Mouse (Mus musculus): ENCODE data around the gene Vmn1r66. TPM values are rescaled to one million over a fixed set of nuclear protein-coding genes. Genes with fewer than 3 reads are reported as not detected.
"Not testable (repeated sequence)": the region's sequence is repeated elsewhere in the genome, so short reads cannot be mapped to it uniquely, and the experiment has no call there.

Gene Vmn1r66
- polyA plus RNA-seq (2012; fragmentation: generic; extraction: Trizol), result not detected
- long read RNA-seq, experiment 1, result 0 reads
- long read RNA-seq, experiment 2, result 0 reads

DNA sequence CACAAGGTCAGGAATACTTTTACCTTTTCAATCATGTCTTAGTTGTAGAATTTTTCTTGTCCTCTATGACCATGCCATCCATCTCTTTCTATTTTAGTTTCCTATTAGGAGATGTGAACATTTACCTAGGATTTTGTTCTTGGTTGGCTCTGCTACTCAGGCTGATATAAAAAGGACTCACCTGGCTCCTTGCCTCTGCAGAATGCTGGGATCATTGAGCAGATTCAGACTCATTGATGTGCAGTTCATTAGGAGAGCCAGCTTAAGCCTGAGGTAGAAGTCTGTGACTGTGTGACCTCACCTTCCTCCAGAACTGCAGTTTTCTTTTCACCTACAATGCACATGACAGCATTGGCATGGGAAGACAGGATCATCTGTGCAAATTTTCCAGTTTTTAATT is at the start of gene Vmn1r66:
Gene Vmn1r66 (minus strand): TSS at position 101 of the 400 bp plus-strand sequence.
- Histone ChIP-seq H3K4me3 (ENCODE audit: insufficient read depth, poor library complexity, severe bottlenecking) (no peak within 1 kb of the TSS), H3K36me3 (ENCODE audit: control insufficient read depth, insufficient read depth) (no peaks in the 10 kb centered on the region), H3K27me3 (ENCODE audit: control insufficient read depth, insufficient read depth, insufficient read length) (no peaks in the 10 kb centered on the region), H3K79me3 (ENCODE audit: low read depth) (no peaks in the 10 kb centered on the region), H3ac (ENCODE audit: control insufficient read depth, insufficient read length, low read depth) (no peak within 1 kb of the TSS), H3K79me2 (ENCODE audit: control insufficient read depth, insufficient read depth) (no peaks in the 10 kb centered on the region)
- TF ChIP-seq CEBPB (IDR thresholded peaks at IDR 0.05; ENCODE audit: low read depth) (no peak), MYOD1 (IDR thresholded peaks at IDR 0.05; ENCODE audit: control insufficient read depth, insufficient read length, low read depth) (no peak), MYOG (IDR thresholded peaks at IDR 0.05; ENCODE audit: control insufficient read depth, extremely low read depth, insufficient read length) (no peak), MAX (IDR thresholded peaks at IDR 0.05) (no peak), USF1 (IDR thresholded peaks at IDR 0.05; ENCODE audit: low read depth) (no peak), CTCF (IDR thresholded peaks at IDR 0.05; ENCODE audit: control insufficient read depth, insufficient read depth, insufficient read length) (no peak), FOSL1 (IDR thresholded peaks at IDR 0.05; ENCODE audit: insufficient read depth, low read length, poor library complexity, severe bottlenecking) (no peak)

DNA sequence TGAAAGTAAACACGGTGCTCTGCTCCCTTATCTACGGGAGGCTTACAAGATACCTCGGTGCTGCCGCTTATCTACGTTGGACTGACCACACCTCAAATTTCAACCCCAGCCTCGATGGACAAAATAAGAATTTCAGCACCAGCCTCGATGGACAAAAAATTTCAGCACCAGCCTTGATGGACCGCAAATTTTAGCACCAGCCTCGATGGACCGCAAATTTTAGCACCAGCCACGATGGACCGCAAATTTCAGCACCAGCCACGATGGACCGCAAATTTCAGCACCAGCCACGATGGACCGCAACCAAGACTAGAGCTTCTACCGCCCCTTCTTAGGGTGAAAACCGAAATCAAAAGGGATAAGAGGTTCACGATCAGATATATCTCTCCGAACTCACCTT is 47.7 kb upstream of the Vmn1r66 start:
- not testable (repeated sequence) for H3K79me2 ChIP-seq (ENCODE audit: control insufficient read depth, insufficient read depth); H3ac ChIP-seq (ENCODE audit: control insufficient read depth, insufficient read length, low read depth); H3K27me3 ChIP-seq (ENCODE audit: control insufficient read depth, insufficient read depth, insufficient read length); H3K4me3 ChIP-seq (ENCODE audit: insufficient read depth, poor library complexity, severe bottlenecking); H3K79me3 ChIP-seq (ENCODE audit: low read depth); H3K36me3 ChIP-seq (ENCODE audit: control insufficient read depth, insufficient read depth)

DNA sequence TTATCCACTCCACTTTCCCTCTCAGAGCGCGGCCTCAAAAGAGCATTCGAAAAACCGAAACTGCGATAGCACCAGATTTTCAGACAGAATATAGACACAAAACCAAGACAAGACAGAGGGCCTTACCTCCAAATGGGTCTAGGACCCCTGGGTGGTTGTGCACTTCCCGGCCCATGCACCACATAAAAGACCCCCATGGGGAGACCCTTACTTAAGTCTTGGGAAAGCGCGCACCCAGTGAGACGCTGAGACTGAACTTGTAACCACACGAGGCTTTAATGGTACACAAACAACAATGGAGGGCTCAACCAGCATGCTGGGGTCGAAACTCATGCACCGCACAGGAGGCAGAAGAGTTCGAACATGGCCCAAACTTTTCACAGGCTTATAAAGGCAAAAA is 25.7 kb downstream of the Vmn1r66 start:
- Histone ChIP-seq H3K36me3 (ENCODE audit: control insufficient read depth, insufficient read depth) (no peaks in the 10 kb centered on the region), H3K79me2 (ENCODE audit: control insufficient read depth, insufficient read depth) (no peaks in the 10 kb centered on the region), H3K4me3 (ENCODE audit: insufficient read depth, poor library complexity, severe bottlenecking) (no peak overlapping the region), H3K79me3 (ENCODE audit: low read depth) (no peaks in the 10 kb centered on the region), H3ac (ENCODE audit: control insufficient read depth, insufficient read length, low read depth) (no peak overlapping the region), H3K27me3 (ENCODE audit: control insufficient read depth, insufficient read depth, insufficient read length) (no peaks in the 10 kb centered on the region)
- no peak for TF ChIP-seq CEBPB (IDR thresholded peaks at IDR 0.05; ENCODE audit: low read depth)
- TF ChIP-seq CTCF (IDR thresholded peaks at IDR 0.05; ENCODE audit: control insufficient read depth, insufficient read depth, insufficient read length), result no peak
- no peak for TF ChIP-seq MYOD1 (IDR thresholded peaks at IDR 0.05; ENCODE audit: control insufficient read depth, insufficient read length, low read depth)
- TF ChIP-seq MAX (IDR thresholded peaks at IDR 0.05), result no peak
- no peak for TF ChIP-seq MYOG (IDR thresholded peaks at IDR 0.05; ENCODE audit: control insufficient read depth, extremely low read depth, insufficient read length)

DNA sequence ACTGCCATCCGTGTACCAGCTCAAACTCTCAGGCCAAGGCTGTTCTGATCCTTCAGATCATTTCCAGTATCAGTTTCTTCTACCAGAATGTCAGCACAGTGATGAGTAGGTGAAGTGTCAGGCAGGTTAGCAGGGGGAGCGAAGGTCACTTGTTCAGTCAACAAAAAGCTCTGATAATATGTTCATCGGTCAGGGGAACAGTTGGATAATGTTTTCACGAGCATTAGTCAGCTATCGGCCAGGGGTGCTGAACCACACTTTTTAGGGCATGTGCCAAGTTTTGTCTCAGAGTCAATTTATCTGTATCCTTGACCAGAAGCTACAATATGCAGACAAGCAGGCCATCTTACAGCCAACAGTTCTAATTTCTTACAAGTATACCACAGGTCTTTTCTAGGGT is 28.7 kb downstream of the Vmn1r66 start:
- TF ChIP-seq CEBPB (IDR thresholded peaks at IDR 0.05; ENCODE audit: low read depth) (no peak), MYOD1 (IDR thresholded peaks at IDR 0.05; ENCODE audit: control insufficient read depth, insufficient read length, low read depth) (no peak), FOSL1 (IDR thresholded peaks at IDR 0.05; ENCODE audit: insufficient read depth, low read length, poor library complexity, severe bottlenecking) (no peak), MAX (IDR thresholded peaks at IDR 0.05) (no peak), USF1 (IDR thresholded peaks at IDR 0.05; ENCODE audit: low read depth) (no peak), CTCF (IDR thresholded peaks at IDR 0.05; ENCODE audit: control insufficient read depth, insufficient read depth, insufficient read length) (no peak), MYOG (IDR thresholded peaks at IDR 0.05; ENCODE audit: control insufficient read depth, extremely low read depth, insufficient read length) (no peak)
- Histone ChIP-seq H3K27me3 (ENCODE audit: control insufficient read depth, insufficient read depth, insufficient read length) (no peaks in the 10 kb centered on the region), H3K36me3 (ENCODE audit: control insufficient read depth, insufficient read depth) (no peaks in the 10 kb centered on the region), H3K79me2 (ENCODE audit: control insufficient read depth, insufficient read depth) (no peaks in the 10 kb centered on the region), H3K4me3 (ENCODE audit: insufficient read depth, poor library complexity, severe bottlenecking) (no peak overlapping the region), H3ac (ENCODE audit: control insufficient read depth, insufficient read length, low read depth) (no peak overlapping the region), H3K79me3 (ENCODE audit: low read depth) (no peaks in the 10 kb centered on the region)

Other genes with a start within 250 kb of the Vmn1r66 start
- gene Vmn2r50, start 224.7 kb downstream of the Vmn1r66 start, polyA plus RNA-seq (2012; fragmentation: generic; extraction: Trizol), result not detected
- not detected for gene Vmn2r51, start 172.3 kb downstream of the Vmn1r66 start, polyA plus RNA-seq (2012; fragmentation: generic; extraction: Trizol)
- gene Vmn2r52, start 101.4 kb downstream of the Vmn1r66 start, polyA plus RNA-seq (2012; fragmentation: generic; extraction: Trizol), result not detected
- not detected for gene Vmn1r67, start 165.3 kb upstream of the Vmn1r66 start, polyA plus RNA-seq (2012; fragmentation: generic; extraction: Trizol)
- 2.0 TPM for gene Zik1, start 217.4 kb upstream of the Vmn1r66 start, polyA plus RNA-seq (2012; fragmentation: generic; extraction: Trizol)

Measured in C2C12 (cell line).